16 mouse cellular contexts compared by ENCODE assay signal in genomic region chr12:10134141-10134540, GRCm38 (mm10).
"Had no signal": no experiment of that assay in that cellular context is flagged by ENCODE, and none has a peak within 500 bp of the region (broad histone marks: within the 10 kb centered on the region; RNA-seq: fewer than 3 reads in every experiment).

No protein-coding gene starts in this region.

- ATAC-seq: intestine, postnatal 0 days; liver, postnatal 0 days had no signal

- DNase-seq: kidney, adult 8-10 months; kidney, postnatal 14 days; kidney, postnatal 4 days; left cerebral cortex, postnatal 4 days; liver, postnatal 0 days; lung, postnatal 36 days; midbrain, embryonic 14.5 days; thymus, adult 18-20 months; thymus, postnatal 36 days had no signal

- H3K27ac ChIP-seq: limb, embryonic 12.5 days; limb, embryonic 15.5 days; liver, embryonic 14.5 days had no signal

- H3K36me3 ChIP-seq: limb, embryonic 12.5 days; limb, embryonic 15.5 days had no signal

- H3K4me1 ChIP-seq: limb, embryonic 12.5 days; limb, embryonic 15.5 days; megakaryocyte, embryonic 14.5 days had no signal

- H3K4me2 ChIP-seq: limb, embryonic 12.5 days; limb, embryonic 15.5 days; liver, embryonic 11.5 days; midbrain, embryonic 11.5 days had no signal

- H3K9ac ChIP-seq: limb, embryonic 12.5 days; limb, embryonic 15.5 days; liver, embryonic 14.5 days; liver, postnatal 0 days had no signal

- H3K27me3 ChIP-seq: limb, embryonic 12.5 days; limb, embryonic 15.5 days; megakaryocyte, embryonic 14.5 days had no signal

- H3K4me3 ChIP-seq: limb, embryonic 12.5 days; limb, embryonic 15.5 days; megakaryocyte, embryonic 14.5 days had no signal

- H3K9me3 ChIP-seq: limb, embryonic 12.5 days; limb, embryonic 15.5 days; megakaryocyte, embryonic 14.5 days had no signal
